Mouse (Mus musculus): ENCODE data around the gene Rap1gds1.

The Rap1gds1 gene

DNA sequence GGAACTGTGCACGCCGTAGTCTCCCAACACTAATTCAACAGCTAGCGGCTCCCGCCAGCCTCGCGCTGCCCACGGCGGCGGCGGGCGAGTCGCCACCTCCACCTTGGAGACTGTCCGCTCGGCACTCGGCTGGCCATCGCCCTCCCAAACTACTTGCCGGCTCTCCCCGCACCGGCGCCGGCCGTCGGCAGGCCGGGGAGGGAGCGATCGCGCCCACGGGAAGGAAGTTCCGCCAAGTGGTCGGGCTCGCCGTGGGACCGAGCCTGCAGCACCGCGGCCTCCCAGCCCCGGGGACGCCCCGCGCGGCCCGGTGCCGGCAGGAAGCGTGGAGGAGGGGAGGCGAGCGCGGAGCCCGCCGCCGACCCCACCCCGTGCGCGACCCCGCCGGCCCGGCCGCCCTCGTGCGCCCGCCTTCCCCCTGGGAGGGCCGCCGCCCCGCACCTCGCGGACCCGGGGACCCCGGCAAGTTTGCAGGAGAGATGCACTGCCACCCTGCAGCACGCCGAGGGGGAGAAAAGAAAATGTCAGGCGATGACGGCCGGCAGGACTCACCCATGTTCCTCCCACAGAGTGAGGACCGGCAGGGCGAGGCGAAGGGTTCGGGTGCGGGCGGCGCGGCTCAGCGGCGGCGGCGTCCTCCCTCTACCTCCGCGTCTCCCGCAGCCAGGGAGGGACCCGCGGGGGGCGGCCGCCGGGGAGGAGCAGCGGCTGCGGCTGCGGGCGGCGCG, at the start of gene Rap1gds1:
TSS of gene Rap1gds1 (minus strand) at position 718 of the 728 bp plus-strand sequence.
- DNase-seq = peak; percentile 74

DNA sequence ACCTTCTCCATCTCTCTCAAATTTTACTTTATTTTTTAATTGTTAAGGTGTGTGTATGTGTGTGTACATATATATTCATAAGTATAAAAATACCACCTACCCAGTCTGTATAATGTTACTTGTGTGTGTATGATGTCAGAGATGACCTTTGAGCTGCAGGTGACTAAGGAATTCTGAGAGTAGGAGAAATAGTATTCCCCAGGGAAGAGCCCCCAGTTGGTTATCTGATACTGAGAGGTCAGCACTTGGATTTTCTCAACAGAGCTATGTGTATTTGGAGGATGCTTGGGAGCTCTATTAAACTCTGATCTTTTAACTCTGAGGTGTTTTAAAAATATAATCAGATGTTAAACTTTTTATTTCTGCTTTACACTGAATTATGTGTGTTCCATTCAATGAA, 43.4 kb upstream of the Rap1gds1 start:
- DNase-seq = no peak

DNA sequence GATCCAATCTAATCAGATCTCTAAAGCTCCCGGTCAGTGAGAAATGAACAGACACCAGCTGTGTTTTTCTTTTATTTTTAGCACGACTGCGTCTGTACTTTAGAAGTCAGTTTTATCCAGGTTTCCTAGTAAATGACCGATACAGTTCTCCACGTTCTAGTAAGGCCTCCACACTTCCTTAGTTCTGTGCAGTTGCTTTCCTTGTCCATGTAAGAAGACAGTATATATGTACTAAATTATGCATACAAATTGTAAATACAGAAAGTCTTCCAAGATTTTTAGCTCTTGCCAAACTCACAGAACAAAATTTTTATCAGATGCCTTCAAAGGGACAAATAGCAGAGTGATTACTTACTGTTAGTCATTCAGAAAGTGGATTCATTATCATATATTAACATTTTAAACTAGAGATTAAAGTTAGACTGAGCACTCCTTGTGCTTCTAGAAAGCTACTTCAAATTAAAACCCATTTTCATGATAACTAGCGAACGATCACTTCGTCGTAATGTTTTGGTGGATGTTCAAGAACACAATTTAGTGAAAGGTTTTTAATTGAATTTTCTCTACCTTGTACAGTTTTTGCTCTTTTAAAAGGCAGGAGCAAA, 41.8 kb upstream of the Rap1gds1 start:
- DNase-seq = no peak

DNA sequence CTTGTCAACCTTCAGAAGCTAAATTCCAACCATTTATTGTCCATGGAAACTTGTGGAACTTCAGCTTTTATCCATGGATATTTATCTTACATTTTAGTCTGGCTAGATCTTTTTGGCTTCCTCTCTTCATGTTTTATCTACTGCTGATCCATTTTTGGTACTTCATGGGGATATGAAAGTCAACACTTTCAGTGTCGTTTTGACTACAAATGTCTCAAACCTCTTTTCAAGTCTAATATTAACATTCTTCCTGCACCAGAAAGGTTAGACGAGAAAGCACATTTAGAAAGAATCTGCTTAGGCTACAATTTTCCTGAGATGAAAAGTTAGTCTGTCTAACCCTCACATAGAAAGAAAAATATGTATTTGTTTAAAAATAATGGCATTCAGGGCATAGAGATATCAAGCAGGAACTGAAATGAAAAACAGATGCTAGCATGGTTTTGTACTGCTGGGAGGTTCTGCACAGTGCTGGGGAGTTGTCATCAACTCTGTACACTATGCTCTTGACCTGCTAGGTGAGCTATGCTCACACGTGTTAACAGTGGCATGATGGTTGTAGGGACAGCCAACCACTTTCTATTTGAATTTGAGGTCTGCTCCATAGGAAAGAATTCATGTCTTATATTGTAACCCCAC, 37.5 kb upstream of the Rap1gds1 start:
- no peak for DNase-seq

DNA sequence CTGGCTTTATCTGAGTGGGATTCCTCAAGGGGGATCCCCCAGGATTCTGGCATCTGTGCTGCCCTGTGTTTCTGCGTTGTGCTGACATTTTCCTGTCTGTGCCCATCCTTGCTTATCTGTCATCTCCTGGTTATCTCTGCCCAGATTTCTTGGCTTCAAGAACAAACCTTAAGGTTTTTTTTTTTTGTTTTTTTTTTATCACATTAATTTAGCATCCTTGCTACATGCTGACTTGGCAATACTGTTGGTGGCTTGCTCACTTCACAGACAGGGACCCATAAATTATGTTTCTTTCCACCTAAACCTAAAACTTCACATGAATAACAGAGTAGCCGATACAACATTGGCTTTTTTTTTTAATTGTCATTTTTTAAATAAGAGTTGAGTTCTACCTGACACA, 36.9 kb upstream of the Rap1gds1 start:
- no peak for DNase-seq

DNA sequence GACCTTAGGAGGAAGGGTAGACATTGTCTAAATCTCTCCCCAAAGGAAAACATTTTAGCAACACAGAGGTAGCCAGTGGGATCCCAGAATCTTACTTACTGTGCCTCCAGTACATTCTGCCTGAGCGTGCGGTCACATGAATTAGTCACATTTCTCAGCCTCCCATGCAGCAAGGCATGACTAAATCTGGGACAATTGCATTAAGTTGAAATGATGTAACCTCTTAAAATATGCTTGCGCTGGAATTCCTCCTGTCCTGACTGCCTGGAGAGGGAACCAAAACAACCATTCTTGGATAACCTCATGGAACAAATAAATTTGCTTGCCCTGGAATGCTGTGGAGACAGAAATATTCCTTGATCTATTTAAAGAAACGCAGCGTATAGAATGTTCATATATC, 33.2 kb upstream of the Rap1gds1 start:
- DNase-seq = no peak

DNA sequence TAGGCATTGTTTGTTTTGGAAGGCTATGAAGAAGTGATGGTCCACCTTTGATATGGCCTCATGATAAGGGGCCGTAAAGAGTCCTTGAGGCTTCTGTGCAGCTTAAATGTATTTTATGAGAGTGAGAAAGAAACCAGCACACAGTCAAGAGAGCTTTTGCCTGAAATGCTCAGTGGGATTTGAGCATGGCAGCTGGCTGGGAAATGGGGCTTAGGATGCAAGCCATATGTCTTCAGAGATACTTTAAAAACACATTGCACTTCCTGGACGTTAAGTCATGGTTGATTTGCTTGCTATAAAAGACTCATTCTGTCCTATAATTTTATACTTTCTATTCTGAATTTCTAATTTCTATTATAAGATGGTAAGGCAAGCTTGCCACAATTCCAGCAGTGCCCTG, 28.9 kb upstream of the Rap1gds1 start:
- DNase-seq = no peak

DNA sequence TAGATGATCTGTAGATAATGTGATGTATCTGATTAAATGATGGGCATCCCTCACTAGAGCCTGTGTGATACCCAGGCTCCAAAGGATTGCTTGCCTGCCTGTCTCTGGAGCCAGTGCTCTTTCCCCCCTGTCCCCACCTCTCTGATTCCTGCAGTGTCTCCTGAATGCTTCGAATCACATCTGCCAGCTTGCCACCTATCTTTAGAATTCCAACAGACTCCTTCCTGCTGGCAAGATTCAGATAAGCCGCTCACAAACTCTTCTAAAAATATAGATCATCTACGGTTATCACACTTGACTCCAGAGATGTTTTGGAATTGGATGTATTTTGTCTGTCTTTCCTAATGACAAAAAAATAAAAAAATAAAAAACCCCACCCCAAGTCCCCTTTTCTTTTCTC, 28.3 kb upstream of the Rap1gds1 start:
- no peak for DNase-seq

DNA sequence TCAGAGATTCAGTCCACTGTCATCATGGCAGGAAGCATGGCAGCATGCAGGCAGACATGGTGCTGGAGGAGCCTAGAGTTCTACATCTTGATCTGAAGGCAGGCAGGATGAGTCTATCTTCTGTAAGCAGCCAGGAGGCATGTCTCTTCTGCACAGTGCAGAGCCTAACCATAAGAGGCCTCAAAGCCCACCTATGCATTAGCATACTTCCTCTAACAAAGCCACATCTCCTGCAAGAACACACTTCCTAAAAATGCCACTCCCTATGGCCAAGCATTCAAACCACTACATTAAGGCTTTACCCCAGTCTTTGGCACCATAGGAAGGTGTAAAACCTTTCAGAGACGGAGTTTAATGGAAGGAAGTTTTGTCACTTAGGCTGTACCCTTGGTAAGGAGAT, 26.9 kb upstream of the Rap1gds1 start:
- no peak for DNase-seq

DNA sequence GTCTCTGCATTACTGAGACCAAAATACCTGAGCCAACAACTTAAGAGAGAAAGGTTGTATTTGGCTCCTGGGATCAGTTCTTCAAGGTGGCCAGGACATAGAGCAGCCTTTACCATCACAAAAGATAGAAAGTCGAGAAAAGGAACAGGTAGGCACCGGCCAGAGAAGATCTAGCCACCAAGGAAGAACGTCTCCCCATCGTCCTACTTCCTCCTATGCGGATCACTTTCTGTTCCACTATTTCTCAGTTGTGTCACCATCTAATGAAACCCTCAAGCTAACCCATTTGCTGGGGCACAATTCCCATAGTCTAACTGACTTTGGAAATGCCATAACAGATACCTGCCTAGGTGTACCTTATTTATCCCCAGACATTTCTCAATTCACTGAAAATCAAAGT, 24.3 kb upstream of the Rap1gds1 start:
- DNase-seq = no peak

DNA sequence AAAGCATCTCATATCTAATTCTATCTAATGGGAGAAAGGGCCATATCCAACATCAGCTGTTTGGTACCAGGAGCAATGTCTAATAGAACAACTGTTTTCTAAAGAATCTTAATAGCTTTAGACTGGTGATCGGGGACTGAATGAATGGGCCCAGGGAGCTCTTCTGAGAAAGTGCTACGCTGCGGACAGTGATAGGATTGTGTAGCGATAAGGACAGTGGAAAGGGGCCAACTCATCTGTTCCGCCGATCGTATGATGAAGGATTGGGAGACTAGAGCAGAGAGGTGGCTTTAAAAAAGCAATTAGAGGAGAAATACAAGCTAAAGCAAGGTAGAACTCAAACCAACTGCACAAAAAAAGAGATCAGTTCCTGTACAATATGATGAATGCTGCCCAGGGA, 20.9 kb upstream of the Rap1gds1 start:
- DNase-seq = no peak

DNA sequence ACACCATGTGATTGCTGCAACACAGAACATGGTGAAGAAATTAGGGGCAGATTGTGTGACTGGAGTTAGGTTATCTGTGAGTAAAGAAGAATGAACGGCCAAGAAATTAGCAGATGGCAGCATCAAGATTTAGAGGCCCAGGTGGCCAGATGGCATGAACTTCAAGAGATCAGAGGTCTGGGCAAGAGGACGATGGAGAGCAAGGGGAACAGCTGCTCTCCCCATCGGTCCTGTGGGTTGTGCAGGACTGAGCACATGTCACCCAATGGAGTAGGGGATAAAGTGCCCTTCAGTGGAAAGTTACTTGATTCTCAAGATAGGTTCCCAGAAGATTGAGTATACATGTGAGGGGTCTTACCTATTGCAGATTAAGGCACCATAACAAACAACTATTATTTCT, 13.5 kb upstream of the Rap1gds1 start:
- DNase-seq = no peak

DNA sequence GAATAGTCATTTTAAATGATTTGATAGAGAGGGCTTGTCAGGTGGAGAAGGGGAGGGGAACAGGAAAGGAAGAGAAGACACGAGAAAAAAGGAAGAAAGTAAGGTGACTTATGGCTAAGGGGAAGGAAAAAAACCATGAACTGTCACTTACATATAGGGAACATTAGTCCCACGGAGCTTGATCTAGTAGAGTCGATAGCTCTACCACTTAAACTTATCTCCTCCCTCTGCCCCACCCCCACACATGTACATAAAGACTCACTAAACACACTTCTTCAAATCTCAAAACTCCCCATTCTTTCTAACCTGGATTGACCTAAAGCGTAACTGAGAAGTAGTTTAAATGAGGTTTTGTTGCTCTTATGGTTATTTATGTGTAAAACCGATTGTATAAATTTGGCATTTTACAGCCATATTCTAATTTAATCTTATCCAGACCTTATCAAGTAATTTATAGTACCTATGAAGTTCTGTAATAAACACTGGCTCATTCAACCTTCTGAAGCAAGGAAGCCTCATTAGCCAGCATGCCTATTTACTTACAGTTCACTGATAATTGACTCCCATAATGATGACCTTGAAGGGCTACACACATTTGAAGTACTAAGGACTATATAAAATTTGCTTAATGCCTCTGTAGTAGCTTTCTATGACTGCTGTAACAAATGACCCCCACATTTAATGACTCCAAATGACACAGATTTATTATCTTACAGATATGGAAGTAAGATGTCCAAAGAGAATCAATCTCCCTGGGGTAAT, 9.0 kb upstream of the Rap1gds1 start:
- DNase-seq = no peak

DNA sequence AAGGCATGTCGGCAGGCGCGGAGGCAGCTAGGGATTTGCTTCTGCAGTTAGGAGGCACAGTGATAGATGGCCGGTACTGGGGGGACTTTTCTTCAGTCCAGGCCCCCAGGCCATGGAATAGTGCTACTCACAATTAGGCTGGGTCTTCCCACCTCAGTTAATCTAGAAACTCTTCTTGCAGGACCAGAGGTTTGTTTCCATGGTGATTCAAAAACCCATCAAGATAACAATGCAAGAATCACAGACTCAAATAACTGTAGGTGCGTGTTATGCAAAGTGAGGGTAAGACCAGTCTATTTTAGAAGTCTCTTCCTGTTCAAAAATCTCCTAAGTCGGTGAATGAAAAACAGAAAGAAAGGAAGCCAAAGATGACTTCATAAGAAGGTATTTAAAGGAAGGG, 4.8 kb upstream of the Rap1gds1 start:
- DNase-seq = no peak

DNA sequence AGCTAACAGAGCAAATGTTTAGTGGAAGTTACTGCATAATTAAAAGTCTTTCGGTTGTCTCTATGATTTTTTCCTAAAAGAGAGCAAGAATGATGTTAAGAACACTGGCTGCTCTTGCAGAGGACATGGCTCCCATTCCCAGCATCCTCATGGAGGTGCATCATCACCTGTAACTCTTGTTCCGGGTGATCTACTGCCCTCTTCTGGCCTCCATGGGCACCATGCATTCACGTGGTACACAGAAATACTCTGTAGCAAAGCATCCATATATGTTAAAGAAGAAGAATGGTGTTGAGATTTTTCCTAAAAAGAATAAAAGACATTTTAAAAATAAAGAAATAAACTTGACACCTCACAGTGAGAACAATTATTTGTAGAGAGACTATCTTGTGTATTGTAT, 3.0 kb upstream of the Rap1gds1 start:
- DNase-seq = no peak

DNA sequence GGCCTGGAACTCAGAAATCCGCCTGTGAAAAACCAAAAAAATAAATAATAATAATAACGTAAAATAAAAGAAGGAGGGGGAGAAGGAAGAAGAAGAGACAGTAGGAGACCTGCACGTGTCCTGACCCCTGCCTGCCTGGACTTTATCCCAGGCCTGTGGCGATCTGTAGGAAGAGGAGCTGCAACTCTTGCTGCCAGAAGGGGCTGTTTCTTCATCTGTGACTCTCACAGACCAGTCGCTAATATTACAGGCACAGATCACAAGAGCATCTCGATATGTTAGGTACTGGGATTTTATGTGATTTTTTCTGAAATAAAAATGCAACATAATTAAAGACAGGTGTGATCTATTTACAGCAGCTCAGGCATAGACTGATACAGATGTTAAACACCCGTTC, 1.1 kb upstream of the Rap1gds1 start:
- DNase-seq = no peak

DNA sequence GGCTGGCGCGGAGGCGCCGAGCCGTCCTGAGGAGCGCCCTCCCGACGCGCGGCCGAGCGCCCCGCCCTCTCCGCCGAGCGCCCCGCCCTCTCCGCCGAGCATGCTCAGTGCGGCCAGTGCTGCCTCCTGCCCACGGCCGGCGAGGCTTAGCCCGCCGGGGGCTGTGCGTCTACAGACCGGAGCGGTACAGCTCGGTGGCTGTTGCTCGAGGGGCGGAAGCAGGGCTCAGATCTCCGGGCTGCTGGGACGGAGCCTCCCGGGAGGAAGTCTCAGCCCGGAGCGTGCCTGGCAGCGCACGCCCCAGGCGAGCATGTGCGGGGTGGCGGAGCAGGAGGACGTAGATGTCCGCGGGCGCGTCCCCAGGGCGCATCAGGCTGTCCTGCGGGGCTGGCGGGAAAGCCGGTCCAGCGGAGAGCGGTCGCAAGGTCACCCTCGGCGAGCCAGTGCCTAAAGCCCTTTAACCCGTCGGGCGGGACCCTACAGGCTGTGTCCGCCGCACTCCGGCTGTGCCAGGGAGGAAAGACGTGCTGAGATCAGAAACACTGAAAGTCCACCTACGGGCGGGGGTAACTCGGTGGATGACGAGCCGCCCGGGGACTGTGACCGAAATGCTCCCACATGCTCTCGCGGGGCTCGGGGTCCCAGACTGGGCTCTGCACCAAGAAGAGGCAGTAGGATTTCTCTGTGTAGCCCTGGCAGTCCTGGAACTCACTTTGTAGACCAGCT, 495 bp upstream of the Rap1gds1 start:
- DNase-seq = peak; percentile 91

DNA sequence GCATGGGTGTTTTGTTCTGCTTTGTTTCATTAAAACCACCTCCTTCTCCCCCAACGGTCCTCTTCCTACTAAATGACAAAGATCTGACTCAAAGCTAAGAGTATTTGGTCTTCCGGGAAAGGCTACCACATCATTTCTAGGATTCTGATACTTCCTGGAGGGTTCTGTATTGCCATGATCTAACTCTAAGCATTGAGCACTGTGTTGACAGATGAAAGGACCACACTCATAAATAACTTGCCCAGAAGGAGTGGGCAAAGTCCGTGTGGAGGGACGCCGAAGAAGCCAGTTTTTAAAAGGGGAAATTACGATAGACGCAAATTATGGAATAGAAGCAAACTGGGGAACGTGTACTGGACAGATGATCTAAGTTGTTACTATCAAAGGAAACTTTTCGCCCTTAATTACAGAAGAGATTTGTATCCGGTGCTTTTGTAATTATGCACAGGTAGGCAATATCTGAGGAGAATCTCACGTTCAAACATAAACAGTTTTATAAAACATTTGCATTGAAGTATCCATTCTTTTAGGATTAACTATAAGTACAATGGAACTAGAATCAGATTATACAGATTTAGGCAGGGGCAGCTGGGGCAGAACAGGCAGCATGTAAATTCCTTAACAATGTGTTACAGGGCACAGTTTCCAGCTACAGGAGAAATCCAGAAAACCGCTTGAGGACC, 1.1 kb downstream of the Rap1gds1 start:
- DNase-seq = no peak

DNA sequence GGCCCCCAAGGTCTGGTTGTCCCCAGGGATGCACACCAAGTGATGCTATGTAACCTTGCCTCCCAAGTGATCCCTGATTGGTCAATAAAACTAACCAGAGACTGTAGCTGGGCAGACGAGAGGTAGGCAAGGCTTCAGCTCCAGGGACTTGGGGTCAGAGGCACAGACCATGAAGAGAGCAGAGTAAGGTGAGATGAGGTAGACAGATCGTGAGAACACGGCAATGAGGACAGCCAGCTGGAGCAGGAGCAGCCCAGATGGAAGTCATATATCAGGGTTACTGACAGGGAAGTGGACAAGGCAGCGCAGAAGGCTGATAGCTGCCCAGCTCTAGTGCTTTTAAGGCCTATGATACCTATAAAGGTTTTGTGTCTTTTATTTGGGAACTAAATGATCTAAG, 5.5 kb downstream of the Rap1gds1 start:
- DNase-seq = no peak

DNA sequence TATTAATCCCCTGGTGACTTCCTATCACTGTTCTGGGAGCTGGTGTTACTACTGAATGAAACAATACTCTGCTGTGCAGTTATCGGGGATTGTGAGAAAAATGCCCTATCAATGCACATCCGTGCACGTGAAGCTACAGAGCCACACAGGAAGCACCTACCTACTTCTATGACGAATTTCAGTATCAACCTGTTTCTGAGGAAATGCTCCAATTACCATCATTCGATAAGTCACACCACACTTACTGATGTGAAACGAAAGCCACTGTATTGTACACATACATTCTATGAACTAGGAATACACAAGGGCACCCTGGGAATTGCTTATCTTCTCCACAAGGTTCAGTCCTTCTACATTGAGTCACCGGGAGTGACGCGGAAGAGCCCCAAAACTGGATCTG, 10.9 kb downstream of the Rap1gds1 start:
- no peak for DNase-seq

DNA sequence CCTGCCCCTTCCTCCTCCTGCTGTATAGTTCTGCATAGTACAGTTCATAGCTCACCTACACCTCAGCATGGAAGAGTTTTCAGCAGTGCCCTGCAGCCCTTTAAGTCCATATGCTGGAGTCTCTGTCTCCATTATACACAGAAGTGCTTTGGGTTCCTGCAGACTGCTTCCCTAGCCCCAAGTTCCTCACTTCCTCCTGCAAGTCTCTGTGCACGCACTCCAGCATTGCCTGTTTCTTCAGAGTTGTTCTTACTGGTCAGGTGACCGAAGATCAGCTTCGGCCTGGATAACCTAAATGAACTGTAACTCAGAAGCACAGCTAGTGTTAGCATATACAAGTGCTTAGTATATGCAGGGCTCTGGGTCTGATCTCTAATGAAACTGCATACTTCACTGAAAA, 12.9 kb downstream of the Rap1gds1 start:
- DNase-seq = no peak

Data from kidney, adult 18-20 months (tissue).